Mouse (Mus musculus) olfactory bulb, adult 2 months (tissue): Measurements from ENCODE around the gene Gm2431.
"Not testable (repeated sequence)": the region's sequence is repeated elsewhere in the genome, so short reads cannot be mapped to it uniquely, and the experiment has no call there.

Experiments used
- CTCF ChIP-seq: fragments of 200-500 bp; IDR thresholded peaks from 2 replicates; pipeline ENCODE4 v1.5.1; 2012; ENCODE audit warnings: low read depth, mild to moderate bottlenecking, low read length, moderate library complexity; ENCODE audit not compliant: insufficient read depth
- POLR2A ChIP-seq: fragments of 200-500 bp; IDR thresholded peaks from 2 replicates; pipeline ENCODE4 v1.6.1; 2012; ENCODE audit warnings: mild to moderate bottlenecking, low read depth, low read length, moderate library complexity; ENCODE audit not compliant: insufficient read depth

- not testable (repeated sequence) for TF ChIP-seq CTCF, POLR2A
These were observed 38.0 kb upstream of the Gm2431 start for GRCm38 (mm10) chr7:142296108-142296507.
